Mouse (Mus musculus) embryo, embryonic 11.5 days (tissue): ENCODE data around the gene Olfr429.
"Not testable (repeated sequence)": the region's sequence is repeated elsewhere in the genome, so short reads cannot be mapped to it uniquely, and the experiment has no call there.

Source experiments
- DNase-seq: peaks from one replicate; pipeline ENCODE4 v3.0.0-alpha.2; 2012; ENCODE audit warnings: low read depth, low spot score

Olfr429 gene

DNA sequence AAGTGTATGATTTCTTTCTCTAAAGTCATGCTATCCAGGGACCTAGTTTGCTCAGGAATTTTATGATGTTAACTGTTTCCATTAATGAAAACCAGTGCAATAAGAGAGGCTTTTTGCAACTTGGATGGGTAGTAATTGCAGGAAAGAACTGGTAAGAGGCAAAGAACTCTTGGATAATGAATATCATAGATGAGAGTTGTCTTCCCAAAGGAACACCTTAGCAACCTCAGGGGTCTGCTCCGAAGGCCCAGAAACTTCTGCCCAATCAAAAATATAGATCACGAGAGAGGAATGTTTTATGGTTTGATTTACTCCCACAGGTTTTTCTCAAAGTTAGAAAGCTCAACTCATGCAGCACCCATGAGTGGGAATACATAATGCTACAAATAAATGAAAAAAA, at the start of gene Olfr429:
Gene Olfr429, plus strand, starts transcription at position 301 of the 400 bp plus-strand sequence.
- no peak for DNase-seq

DNA sequence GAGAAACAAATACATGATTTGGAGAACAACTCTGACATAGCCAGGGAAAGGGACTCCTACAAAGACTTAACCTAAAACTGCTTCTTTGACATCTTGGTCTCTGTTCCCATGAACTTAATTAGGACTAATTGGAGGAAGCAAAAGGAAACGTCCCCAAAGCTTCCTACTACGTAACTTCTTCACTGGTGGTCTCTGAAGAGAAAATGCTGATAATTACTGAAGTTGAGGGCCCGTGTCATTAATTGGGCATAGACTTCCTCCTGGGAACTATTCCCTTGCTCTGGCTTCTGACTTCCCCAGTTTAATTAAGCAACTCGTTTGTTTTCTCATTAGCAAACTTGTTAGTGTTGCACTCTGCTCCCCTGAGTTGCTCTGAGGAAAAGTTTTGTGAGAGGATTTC, 48.3 kb upstream of the Olfr429 start:
- no peak for DNase-seq

DNA sequence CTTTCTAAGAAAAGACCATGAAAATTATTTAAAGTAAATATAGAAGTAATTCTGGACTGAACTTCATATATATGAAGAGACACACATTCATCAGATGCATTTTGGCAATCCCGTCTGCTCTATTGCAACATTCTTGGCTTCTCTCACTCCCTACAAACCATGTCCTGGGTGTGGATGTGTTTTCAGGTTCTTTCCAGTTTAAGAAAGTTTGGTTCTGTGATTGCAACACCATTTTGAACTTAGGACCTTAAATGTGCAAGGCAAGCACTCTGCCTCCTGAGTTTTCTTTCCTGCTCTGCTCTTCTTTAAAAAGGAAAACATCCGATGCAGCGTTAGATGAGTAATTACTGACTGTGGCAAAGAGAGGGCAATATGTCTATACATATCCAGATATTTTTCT, 45.7 kb upstream of the Olfr429 start:
- no peak for DNase-seq

DNA sequence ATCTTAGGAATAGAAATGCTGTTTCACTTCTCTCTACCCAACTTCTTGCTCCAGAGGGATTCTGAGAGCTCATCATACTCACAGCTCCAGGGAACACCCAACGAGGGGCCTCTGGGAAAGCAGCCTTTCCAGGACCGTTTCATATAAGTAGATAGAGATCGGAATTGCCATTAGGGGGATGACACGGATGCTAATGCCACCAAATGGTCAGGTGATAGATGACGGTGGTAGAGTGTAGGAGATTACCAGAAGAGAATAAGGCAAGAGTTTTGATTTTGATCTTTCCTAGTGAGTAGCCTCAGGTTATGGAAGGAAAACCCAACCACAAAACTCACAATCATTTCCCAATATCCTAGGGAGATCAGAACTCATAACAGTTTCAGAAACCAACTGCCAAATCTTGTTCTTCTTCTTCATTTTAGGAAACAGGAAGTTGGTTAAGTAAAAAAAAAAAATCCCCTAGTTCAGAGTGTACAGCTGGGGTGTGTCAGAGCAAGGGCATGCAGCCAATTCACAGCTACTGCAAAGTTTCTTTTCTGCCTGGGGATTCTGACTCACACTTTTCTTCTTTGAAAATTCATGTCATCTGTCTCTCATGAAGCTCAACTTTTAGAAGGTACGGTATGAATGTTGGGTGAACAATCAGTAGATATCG, 43.5 kb upstream of the Olfr429 start, which contains the start of gene Olfr433:
Gene Olfr433, plus strand, starts transcription at position 183 of the 655 bp plus-strand sequence.
- no peak for DNase-seq

DNA sequence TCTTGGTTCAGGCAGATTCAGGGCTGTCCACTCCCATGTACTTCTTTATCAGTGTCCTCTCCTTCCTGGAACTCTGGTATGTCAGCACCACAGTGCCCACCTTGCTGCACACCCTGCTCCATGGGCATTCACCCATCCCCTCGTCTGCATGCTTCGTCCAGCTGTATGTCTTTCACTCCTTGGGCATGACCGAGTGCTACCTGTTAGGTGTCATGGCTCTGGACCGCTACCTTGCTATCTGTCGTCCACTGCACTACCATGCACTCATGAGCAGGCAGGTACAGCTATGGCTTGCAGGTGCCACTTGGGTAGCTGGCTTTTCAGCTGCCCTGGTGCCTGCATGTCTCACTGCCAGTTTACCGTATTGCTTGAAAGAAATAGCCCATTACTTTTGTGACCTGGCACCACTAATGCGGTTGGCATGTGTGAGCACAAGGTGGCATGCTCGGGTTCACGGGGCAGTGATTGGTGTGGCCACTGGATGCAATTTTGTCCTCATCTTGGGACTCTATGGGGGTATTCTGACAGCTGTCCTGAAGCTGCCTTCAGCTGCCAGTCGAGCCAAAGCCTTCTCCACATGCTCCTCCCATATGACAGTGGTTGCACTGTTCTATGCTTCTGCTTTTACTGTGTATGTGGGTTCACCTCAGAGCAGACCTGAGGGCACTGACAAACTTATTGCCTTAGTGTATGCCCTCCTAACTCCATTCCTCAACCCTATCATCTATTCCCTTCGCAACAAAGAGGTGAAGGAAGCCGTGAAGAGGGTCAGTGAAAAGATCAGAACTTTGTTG, 41.8 kb upstream of the Olfr429 start:
- not testable (repeated sequence) for DNase-seq

DNA sequence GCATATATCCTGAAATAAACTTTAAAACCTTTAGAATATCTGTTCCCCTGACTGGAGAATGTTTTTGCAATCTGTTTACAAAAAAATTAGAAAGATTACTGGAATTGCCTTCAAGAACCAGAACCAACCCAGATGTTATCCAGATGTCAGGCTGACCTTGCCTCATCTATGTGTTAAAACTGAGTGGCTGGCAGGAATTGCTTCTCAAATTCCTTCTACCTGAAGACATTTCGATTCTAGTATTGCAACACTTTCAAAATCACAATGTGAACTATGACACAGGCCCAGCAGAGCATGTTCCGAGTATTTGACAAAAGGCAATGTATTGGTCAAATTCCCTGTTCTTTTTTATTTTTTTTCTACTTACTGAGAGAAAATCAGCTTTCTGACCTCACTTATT, 39.7 kb upstream of the Olfr429 start:
- no peak for DNase-seq

DNA sequence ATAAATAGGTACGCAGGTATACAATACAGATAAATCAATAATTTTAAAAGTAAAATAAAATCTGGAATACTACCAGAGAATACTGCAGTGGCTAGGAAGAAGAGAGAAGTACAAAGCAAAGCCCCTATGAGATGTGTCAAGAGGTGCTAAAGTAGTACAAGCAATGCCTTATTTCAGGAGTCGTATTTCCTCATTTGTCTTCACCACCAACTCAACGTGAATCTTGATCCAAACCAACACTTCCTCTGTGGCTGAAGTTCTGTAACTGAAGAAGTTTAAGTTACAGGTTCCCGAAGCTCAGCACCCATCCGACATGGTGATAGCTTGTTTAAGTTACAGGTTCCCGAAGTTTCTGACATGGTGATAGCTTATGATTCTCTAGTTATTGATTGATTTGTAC, 35.9 kb upstream of the Olfr429 start:
- DNase-seq: not testable (repeated sequence)

DNA sequence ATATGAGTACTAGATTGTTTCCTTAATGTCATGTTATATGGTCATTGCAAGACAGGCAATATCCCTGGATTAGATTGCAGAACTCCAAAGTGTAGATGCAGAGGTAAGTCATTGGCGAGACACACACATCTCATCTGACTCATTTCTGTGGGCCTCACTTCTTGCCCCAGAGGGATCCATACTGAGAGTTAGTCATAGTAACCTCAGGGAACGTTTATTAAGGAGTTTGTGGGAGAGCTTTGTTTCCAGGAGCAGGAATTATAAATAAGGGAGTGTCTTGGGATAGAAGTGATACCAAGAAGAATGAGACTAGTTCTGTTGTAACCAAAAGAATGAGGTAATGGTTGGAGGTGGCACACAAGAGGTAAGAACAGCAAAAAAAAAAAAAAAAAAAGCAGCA, 35.2 kb upstream of the Olfr429 start, which contains the start of gene Olfr432:
Gene Olfr432, plus strand, starts transcription at position 313 of the 400 bp plus-strand sequence.
- no peak for DNase-seq

DNA sequence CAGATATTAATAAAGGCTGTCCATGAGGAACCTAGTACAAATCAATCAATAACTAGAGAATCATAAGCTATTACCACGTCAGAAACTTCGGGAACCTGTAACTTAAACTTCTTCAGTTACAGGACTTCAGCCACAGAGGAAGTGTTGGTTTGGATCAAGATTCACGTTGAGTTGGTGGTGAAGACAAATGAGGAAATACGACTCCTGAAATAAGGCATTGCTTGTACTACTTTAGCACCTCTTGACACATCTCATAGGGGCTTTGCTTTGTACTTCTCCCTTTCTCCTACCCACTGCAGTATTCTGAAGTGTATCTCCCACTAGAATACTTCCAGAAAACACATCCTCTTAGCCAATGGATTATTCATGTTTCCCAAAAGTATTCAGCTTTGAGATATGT, 34.8 kb upstream of the Olfr429 start:
- DNase-seq: not testable (repeated sequence)

DNA sequence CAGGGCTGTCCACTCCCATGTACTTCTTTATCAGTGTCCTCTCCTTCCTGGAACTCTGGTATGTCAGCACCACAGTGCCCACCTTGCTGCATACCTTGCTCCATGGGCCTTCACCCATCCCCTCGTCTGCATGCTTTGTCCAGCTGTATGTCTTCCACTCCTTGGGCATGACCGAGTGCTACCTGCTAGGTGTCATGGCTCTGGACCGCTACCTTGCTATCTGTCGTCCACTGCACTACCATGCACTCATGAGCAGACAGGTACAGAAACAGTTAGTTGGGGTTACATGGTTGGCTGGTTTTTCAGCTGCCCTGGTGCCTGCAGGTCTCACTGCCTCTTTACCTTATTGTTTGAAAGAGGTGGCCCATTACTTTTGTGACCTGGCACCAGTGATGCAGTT, 33.6 kb upstream of the Olfr429 start:
- DNase-seq: no peak

DNA sequence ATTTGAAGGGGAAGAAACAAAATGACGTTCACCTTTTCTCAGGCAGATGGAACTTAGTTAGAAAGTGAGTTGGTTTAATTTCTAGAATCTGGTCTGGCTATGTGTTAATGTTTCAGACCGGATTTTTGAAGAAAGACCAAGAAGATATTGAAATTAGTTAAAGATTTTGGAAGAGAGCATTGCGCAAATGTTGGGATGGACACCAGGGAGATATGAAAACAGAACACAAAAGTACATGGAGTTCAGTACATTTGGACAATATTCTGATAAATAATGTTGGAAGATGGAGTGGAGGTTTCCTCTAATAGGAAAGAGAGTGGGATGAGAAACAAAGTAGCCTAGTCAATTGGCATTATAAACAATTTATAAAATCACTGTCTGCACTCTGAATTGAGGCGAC, 32.6 kb upstream of the Olfr429 start:
- DNase-seq: no peak

DNA sequence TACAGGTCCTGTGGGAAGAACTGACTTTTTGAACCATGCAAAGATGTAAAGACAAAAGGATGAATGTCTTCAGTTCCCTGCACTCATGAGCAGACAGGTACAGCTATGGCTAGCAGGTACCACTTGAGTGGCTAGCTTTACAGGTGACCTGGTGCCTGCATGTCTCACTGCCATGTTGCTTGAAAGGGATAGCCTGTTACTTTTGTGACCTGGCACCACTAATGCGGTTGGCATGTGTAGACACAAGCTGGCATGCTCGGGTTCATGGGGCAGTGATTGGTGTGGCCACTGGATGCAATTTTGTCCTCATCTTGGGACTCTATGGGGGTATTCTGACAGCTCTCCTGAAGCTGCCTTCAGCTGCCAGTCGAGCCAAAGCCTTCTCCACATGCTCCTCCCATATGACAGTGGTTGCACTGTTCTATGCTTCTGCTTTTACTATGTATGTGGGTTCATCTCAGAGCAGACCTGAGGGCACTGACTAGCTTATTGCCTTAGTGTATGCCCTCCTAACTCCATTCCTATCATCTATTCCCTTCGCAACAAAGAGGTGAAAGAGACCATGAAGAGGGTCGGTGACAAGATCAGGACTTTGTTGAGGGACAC, 32.1 kb upstream of the Olfr429 start:
- DNase-seq: no peak

DNA sequence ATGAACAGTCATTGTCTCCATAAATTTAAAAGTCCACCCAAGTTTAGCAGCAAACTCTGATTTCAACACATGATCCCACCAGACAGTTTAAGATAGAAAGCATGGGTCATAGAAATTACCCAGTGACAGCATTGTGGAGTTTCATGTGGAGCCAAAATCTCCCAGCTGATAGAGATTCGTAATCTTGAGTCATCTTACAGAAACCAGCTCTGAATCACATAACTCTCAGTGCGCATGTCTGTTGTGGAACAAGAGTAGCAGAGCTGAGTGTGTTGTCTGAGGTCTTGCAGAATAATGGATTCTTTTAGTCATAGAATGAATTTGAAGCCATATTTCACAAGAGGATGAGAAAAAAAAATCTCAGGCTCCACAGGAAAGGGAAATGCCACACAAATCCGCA, 31.1 kb upstream of the Olfr429 start:
- no peak for DNase-seq

DNA sequence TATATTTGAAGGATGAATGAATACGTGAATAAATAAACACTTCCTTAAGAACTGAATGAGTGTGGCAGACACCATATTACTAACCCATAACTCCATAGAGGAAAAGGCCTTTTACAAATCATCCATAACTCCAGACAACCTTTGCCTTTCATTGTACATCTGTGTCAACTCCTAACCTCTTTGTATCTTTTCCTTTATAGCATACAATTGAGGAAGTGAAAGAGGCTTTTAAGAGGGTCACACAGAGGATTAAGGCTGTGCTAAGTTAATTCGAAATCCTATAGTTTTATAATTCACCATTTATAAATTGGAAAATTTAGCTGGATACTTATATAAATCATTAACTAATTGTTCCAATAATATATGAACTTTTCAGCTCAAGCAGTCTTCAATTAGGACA, 28.9 kb upstream of the Olfr429 start:
- no peak for DNase-seq

DNA sequence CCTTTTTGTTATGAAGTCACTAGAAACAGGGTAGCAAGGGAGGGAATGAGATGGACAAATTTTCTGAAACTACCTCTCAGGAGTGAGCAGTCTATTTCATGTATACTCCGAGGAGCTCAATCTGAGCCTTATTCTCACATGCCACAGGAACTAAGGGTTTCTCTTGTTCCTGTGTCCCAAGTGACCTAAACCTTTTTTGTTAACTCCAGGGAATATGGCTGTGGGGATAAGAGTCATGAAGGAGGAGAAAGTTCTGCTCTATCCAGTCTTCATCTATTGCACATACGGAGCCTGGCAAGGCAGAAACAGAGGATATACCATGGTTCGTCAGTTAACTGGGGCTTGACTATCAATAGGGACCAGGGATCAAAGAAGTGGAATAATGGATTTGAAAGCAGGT, 17.8 kb upstream of the Olfr429 start, which contains the start of gene Olfr430:
Gene Olfr430, plus strand, starts transcription at position 301 of the 400 bp plus-strand sequence.
- DNase-seq: no peak

DNA sequence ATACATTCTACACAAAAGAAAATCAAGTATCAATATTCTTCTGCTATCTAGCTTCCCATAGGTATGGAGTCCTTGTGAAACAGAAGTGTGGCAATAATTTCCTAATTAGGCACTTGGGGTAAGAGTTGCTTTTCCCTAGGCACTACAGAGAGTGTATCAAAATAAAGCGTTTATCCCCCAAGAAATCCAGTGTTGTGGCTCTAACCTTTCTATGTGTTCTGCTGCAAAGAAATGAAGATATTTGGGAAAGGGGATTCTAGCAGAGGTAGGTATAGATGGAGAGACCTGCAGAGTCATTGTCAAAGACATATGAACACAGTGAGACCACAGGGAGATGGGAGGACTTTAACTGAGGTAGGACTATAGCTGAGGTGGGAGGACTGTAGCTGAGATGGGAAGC, 12.5 kb downstream of the Olfr429 start, which contains the start of gene Olfr427:
Gene Olfr427, plus strand, starts transcription at position 301 of the 400 bp plus-strand sequence.
- DNase-seq: no peak

DNA sequence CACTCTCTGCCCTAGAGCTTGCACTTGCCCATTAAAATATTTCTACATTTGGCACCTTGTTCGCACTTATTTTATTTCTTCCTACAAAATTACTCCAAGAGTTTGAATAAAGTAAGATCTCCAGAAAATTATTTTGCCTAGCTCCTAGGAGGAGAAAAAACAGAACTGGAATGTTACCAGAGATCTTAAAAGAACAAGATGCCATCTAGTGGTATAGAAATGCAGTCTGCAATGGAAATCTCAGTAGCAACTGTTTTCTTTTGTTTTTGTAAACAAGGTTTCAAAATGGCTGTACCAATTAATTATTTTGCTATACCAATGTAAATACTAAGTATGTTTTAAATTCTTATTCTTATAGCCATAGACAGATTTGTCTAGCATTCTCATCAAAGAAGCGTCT, 19.6 kb downstream of the Olfr429 start:
- no peak for DNase-seq

DNA sequence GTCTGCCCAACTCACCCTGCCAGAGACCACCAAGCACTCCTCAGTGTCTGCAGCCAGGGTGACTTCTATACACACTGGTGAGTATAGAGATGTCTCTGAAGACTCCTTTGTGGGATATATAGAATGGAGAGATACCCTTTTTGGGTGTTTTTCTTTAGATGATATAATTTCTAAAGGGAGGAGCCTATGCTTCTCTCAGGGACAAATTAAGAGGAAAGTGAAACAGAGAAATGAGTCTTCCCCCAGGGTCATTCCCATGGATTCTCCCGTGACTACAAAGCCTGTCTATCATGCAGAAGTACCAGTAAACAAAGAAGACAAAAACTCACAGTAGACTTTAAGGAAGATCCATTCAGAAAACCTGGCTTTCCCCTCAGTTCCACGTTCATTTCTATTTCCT, 36.9 kb downstream of the Olfr429 start, which contains the start of gene Olfr231:
Gene Olfr231, minus strand, starts transcription at position 101 of the 400 bp plus-strand sequence.
- no peak for DNase-seq

DNA sequence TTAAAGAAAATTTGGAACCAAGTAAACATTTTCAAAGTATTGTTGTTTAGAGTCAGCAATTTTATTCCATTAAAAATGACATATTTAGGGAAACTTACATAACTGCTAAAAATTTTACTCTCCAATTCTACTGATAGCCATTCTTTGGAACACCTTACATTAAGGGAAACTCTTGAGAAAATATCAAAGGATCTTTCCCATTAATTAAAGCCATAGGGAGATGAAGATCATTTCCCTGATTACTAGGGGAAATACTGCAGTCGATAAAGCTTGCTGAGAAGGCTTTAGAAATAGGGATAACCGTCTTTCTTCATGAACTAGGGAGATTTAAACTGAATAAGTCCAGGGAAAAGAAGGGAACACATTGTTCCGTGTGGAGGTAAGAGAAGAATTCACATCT, 47.1 kb downstream of the Olfr429 start, which contains the start of gene Olfr424:
Gene Olfr424, plus strand, starts transcription at position 301 of the 400 bp plus-strand sequence.
- no peak for DNase-seq

DNA sequence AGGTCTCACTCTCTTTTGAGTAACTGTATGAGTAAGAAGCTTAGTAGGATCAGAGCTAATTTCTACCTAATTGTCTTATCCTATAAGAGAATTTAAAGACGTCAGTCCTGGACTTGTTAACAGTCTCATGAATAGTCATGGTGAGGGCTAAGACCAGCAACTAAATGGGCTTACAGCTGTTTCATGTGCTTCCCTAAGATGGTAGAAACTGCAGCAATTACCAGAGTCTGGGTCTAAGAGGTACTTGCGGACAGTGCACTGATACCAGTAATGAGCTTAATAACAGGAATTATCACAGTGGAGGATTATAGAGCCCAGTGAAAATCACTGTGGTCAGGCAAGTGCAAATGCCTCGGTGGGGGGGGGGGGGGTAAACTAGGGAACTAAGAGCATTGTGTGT, 47.9 kb downstream of the Olfr429 start:
- no peak for DNase-seq
